Mouse (Mus musculus) spleen, adult 2 months (tissue): ENCODE results near the gene Ptbp3. TPM values are rescaled to one million over a fixed set of nuclear protein-coding genes. Genes with fewer than 3 reads are reported as not detected.
"Not testable (repeated sequence)": the region's sequence is repeated elsewhere in the genome, so short reads cannot be mapped to it uniquely, and the experiment has no call there.

ENCODE experiments used
- DNase-seq, 2 experiments: peaks; one replicate each; pipeline versions ENCODE4 v3.0.0 to v3.0.0-alpha.2; 2012 to 2021; ENCODE audit warnings: low spot score in 2 of 2, low read depth in 1 of 2
- H3K27ac ChIP-seq: fragments of 200-500 bp; 2 replicates; pipeline ENCODE4 v1.5.1; 2012; ENCODE audit warnings: low read length, inconsistent platforms; ENCODE audit not compliant: insufficient read depth
- H3K27me3 ChIP-seq: fragments of 200-500 bp; 2 replicates; pipeline ENCODE4 v1.6.1; 2012; ENCODE audit warnings: mild to moderate bottlenecking, moderate library complexity, low read length, inconsistent platforms; ENCODE audit not compliant: control insufficient read depth, insufficient read depth
- H3K36me3 ChIP-seq: fragments of 200-500 bp; 2 replicates; pipeline ENCODE4 v1.6.1; 2012; ENCODE audit warnings: mild to moderate bottlenecking, low read length, inconsistent platforms; ENCODE audit not compliant: control insufficient read depth, insufficient read depth
- H3K4me1 ChIP-seq: fragments of 200-500 bp; 2 replicates; pipeline ENCODE4 v1.6.1; 2011; ENCODE audit warnings: inconsistent platforms; ENCODE audit not compliant: control insufficient read depth, insufficient read depth, insufficient read length
- H3K4me3 ChIP-seq: fragments of 200-500 bp; 2 replicates; pipeline ENCODE4 v1.5.1; 2011; ENCODE audit warnings: mild to moderate bottlenecking, inconsistent platforms; ENCODE audit not compliant: insufficient read depth, insufficient read length; ENCODE audit errors: extremely low read depth
- CTCF ChIP-seq: fragments of 200-500 bp; IDR thresholded peaks from 2 replicates; pipeline ENCODE4 v1.5.1; 2011; ENCODE audit warnings: mild to moderate bottlenecking, inconsistent platforms; ENCODE audit not compliant: insufficient read depth, insufficient read length, insufficient replicate concordance; ENCODE audit errors: extremely low read depth
- POLR2A ChIP-seq: fragments of 200-500 bp; IDR thresholded peaks from 2 replicates; pipeline ENCODE4 v1.6.1; 2011; ENCODE audit warnings: low read depth, low read length, inconsistent platforms
- WGBS: fragments of 180-500 bp; shearing (Covaris S2); methylation state at CpG from one replicate; pipeline ENCODE4 v1.1.7; 2018; 5-methylcytosine and 5-hydroxymethylcytosine counted together
- polyA plus RNA-seq: library from polyadenylated mRNA; depleted of rRNA; stranded (reverse); fragments of >200 nt; gene quantifications from 2 replicates; pipeline ENCODE4 v1.2.3, GENCODE M21; 2012

Ptbp3 gene
- polyA plus RNA-seq, 1 experiment = 49.8 TPM

- H3K4me3 ChIP-seq = peak within 1 kb of the TSS; percentile 95
- TF ChIP-seq CTCF = no peak
- TF ChIP-seq POLR2A = no peak; the same call in 1 of the 2 replicates
- peak within 1 kb of the TSS; percentile 89 for H3K27ac ChIP-seq
- DNase-seq = peak; percentile 100
- H3K4me1 ChIP-seq = peaks cover 3% of the 10 kb centered on the region; the same call in 1 of the 2 replicates
- 1% methylated on average over 61 of the region's 61 CpGs for WGBS
- no peaks in the 10 kb centered on the region for H3K27me3 ChIP-seq
- no peaks in the 10 kb centered on the region for H3K36me3 ChIP-seq
Measured at GRCm38 (mm10) chr4:59581314-59582185, 32.4 kb upstream of the Ptbp3 start, which contains the start of gene Hsdl2. Hsdl2 (plus strand) TSS chr4:59581563.

GRCm38 (mm10) chr4:59580495-59581281 is 31.5 kb upstream of the Ptbp3 start:
- TF ChIP-seq CTCF (no peak), POLR2A (no peak)
- Histone ChIP-seq H3K36me3 (no peaks in the 10 kb centered on the region), H3K4me3 (peak overlapping the region; percentile 86), H3K27me3 (no peaks in the 10 kb centered on the region), H3K27ac (peak overlapping the region; percentile 89), H3K4me1 (peaks cover 3% of the 10 kb centered on the region; the same call in 1 of the 2 replicates)
- 2% methylated on average over 23 of the region's 23 CpGs for WGBS
- DNase-seq = no peak

- Histone ChIP-seq H3K4me1 (no peaks in the 10 kb centered on the region), H3K27ac (no peak overlapping the region), H3K4me3 (no peak overlapping the region), H3K27me3 (no peaks in the 10 kb centered on the region), H3K36me3 (no peaks in the 10 kb centered on the region)
- 47% methylated on average over 11 of the region's 11 CpGs for WGBS
- DNase-seq = no peak
- TF ChIP-seq CTCF = no peak
- TF ChIP-seq POLR2A = no peak
Measured at GRCm38 (mm10) chr4:59575184-59575958, 26.2 kb upstream of the Ptbp3 start.

GRCm38 (mm10) chr4:59572521-59573118 is 23.5 kb upstream of the Ptbp3 start:
- Histone ChIP-seq H3K4me1 (no peaks in the 10 kb centered on the region), H3K27me3 (no peaks in the 10 kb centered on the region), H3K4me3 (no peak overlapping the region), H3K27ac (no peak overlapping the region), H3K36me3 (no peaks in the 10 kb centered on the region)
- TF ChIP-seq CTCF = no peak
- no peak for TF ChIP-seq POLR2A
- 86% methylated on average over 11 of the region's 11 CpGs for WGBS
- DNase-seq = no peak

GRCm38 (mm10) chr4:59570519-59570918 is 21.4 kb upstream of the Ptbp3 start:
- 95% methylated on average over 8 of the region's 8 CpGs for WGBS
- not testable (repeated sequence) for H3K4me1 ChIP-seq, H3K4me3 ChIP-seq, H3K36me3 ChIP-seq, DNase-seq, H3K27me3 ChIP-seq, H3K27ac ChIP-seq

- Histone ChIP-seq H3K27ac (no peak overlapping the region), H3K27me3 (no peaks in the 10 kb centered on the region), H3K4me1 (peaks cover 2% of the 10 kb centered on the region; the same call in 1 of the 2 replicates), H3K4me3 (no peak overlapping the region), H3K36me3 (no peaks in the 10 kb centered on the region)
- DNase-seq = peak; percentile 59 to 71
- WGBS = under 1% methylated on average over 7 of the region's 7 CpGs
- no peak for TF ChIP-seq POLR2A
- peak; percentile 29; the same call in 1 of the 2 replicates for TF ChIP-seq CTCF
Measured at GRCm38 (mm10) chr4:59569538-59569937, 20.4 kb upstream of the Ptbp3 start.
